Mouse (Mus musculus) MEL (cell line): ENCODE measurements at regions not wholly inside any gene's neighbourhood (a gene's known extent, or its start where the extent isn't known, plus 50 kb on each side); places are given as distances from the start of the nearest gene placed in this dataset.

Experiments used
- DNase-seq: peaks from one replicate; pipeline ENCODE4 v3.0.0; 2011; ENCODE audit warnings: low read depth, low spot score
- H3K27ac ChIP-seq: 2 replicates; pipeline ENCODE4 v1.5.1; 2012; ENCODE audit warnings: low read depth, mild to moderate bottlenecking, control low read depth, low read length, moderate library complexity; ENCODE audit not compliant: control insufficient read depth
- H3K27me3 ChIP-seq, 2 experiments: fragments of 150-350 bp in 1 of 2; sonication (generic) in 1 of 2; 2 replicates each; pipeline ENCODE4 v1.6.1; 2012; ENCODE audit warnings: low read length in 2 of 2, mild to moderate bottlenecking in 2 of 2, improper control_type of control experiment in 1 of 2, moderate library complexity in 1 of 2; ENCODE audit not compliant: insufficient read depth in 2 of 2, control insufficient read depth in 1 of 2
- H3K36me3 ChIP-seq, 2 experiments: 2 replicates each; pipeline ENCODE4 v1.6.1; 2012 to 2014; ENCODE audit warnings: low read length in 2 of 2, improper control_type of control experiment in 1 of 2, inconsistent platforms in 1 of 2, mild to moderate bottlenecking in 1 of 2; ENCODE audit not compliant: insufficient read depth in 2 of 2, control insufficient read depth in 1 of 2
- H3K4me1 ChIP-seq, 2 experiments: fragments of 150-350 bp in 1 of 2; sonication (generic) in 1 of 2; 2 replicates each; pipeline ENCODE4 v1.6.1; 2012; ENCODE audit warnings: low read length in 2 of 2, improper control_type of control experiment in 1 of 2, mild to moderate bottlenecking in 1 of 2; ENCODE audit not compliant: insufficient read depth in 2 of 2, control insufficient read depth in 1 of 2
- H3K4me3 ChIP-seq, 2 experiments: fragments of 150-350 bp in 1 of 2; sonication (generic) in 1 of 2; 2 replicates each; pipeline ENCODE4 v1.5.1; 2012; ENCODE audit warnings: low read depth in 2 of 2, low read length in 2 of 2, mild to moderate bottlenecking in 2 of 2, moderate library complexity in 2 of 2, control low read depth in 1 of 2, improper control_type of control experiment in 1 of 2; ENCODE audit not compliant: control insufficient read depth in 1 of 2, insufficient read depth in 1 of 2
- H3K79me2 ChIP-seq: 2 replicates; pipeline ENCODE4 v1.6.1; 2012; ENCODE audit warnings: mild to moderate bottlenecking, low read length, moderate library complexity; ENCODE audit not compliant: control insufficient read depth, poor library complexity, insufficient read depth
- H3K9ac ChIP-seq: 2 replicates; pipeline ENCODE4 v1.6.1; 2012; ENCODE audit warnings: low read depth, mild to moderate bottlenecking, control low read depth, low read length, moderate library complexity; ENCODE audit not compliant: control insufficient read depth, poor library complexity, severe bottlenecking
- H3K9me3 ChIP-seq: fragments of 150-350 bp; sonication (generic); replicated peaks from 2 replicates; pipeline ENCODE4 v1.6.1; 2012; ENCODE audit warnings: mild to moderate bottlenecking, low read length, improper control_type of control experiment, moderate library complexity; ENCODE audit not compliant: insufficient read depth
- BHLHE40 ChIP-seq: IDR thresholded peaks from 2 replicates; pipeline ENCODE4 v1.6.1; 2012; ENCODE audit warnings: low read depth, mild to moderate bottlenecking, inconsistent platforms, low read length, improper control_type of control experiment, borderline replicate concordance
- CHD2 ChIP-seq: IDR thresholded peaks from 2 replicates; pipeline ENCODE4 v1.6.1; 2011; ENCODE audit warnings: low read length, improper control_type of control experiment
- E2F4 ChIP-seq: IDR thresholded peaks from 2 replicates; pipeline ENCODE4 v1.6.1; 2011; ENCODE audit warnings: low read depth, low read length, improper control_type of control experiment, borderline replicate concordance
- ELF1 ChIP-seq: IDR thresholded peaks from 2 replicates; pipeline ENCODE4 v1.6.1; 2014; ENCODE audit warnings: low read depth, mild to moderate bottlenecking, inconsistent platforms, low read length, improper control_type of control experiment, moderate library complexity
- ETS1 ChIP-seq: IDR thresholded peaks from 2 replicates; pipeline ENCODE4 v1.6.1; 2012; ENCODE audit warnings: low read depth, mild to moderate bottlenecking, inconsistent platforms, low read length, improper control_type of control experiment, moderate library complexity
- HCFC1 ChIP-seq: IDR thresholded peaks from 2 replicates; pipeline ENCODE4 v1.6.1; 2012; ENCODE audit warnings: low read depth, mild to moderate bottlenecking, inconsistent platforms, low read length, improper control_type of control experiment, moderate library complexity
- JUND ChIP-seq: IDR thresholded peaks from 2 replicates; pipeline ENCODE4 v1.6.1; 2011; ENCODE audit warnings: low read depth, mild to moderate bottlenecking, improper control_type of control experiment, low read length
- KAT2A ChIP-seq: conservative IDR thresholded peaks from 2 replicates; pipeline ENCODE4 v1.6.1; 2012; ENCODE audit warnings: low read depth, low read length, improper control_type of control experiment, inconsistent platforms
- MAX ChIP-seq: IDR thresholded peaks from 2 replicates; pipeline ENCODE4 v1.6.1; 2011; ENCODE audit warnings: low read length, improper control_type of control experiment
- MAZ ChIP-seq: IDR thresholded peaks from 2 replicates; pipeline ENCODE4 v1.6.1; 2012; ENCODE audit warnings: low read depth, mild to moderate bottlenecking, inconsistent platforms, low read length, improper control_type of control experiment
- MEF2A ChIP-seq: IDR thresholded peaks from 2 replicates; pipeline ENCODE4 v1.6.1; 2014; ENCODE audit warnings: low read depth, mild to moderate bottlenecking, inconsistent platforms, low read length, improper control_type of control experiment; ENCODE audit not compliant: poor library complexity, insufficient replicate concordance, severe bottlenecking; ENCODE audit errors: extremely low read depth
- MYB ChIP-seq: IDR thresholded peaks from 2 replicates; pipeline ENCODE4 v1.6.1; 2011; ENCODE audit warnings: mild to moderate bottlenecking, low read depth, low read length, improper control_type of control experiment
- MYC ChIP-seq: IDR thresholded peaks from 2 replicates; pipeline ENCODE4 v1.6.1; 2011; ENCODE audit warnings: low read depth, mild to moderate bottlenecking, low read length, improper control_type of control experiment, moderate library complexity
- NELFE ChIP-seq: IDR thresholded peaks from 2 replicates; pipeline ENCODE4 v1.6.1; 2011; ENCODE audit warnings: low read depth, low read length, improper control_type of control experiment
- POLR2AphosphoS2 ChIP-seq: IDR thresholded peaks from 2 replicates; pipeline ENCODE4 v1.6.1; 2011; ENCODE audit warnings: low read length, improper control_type of control experiment
- RAD21 ChIP-seq: IDR thresholded peaks from 2 replicates; pipeline ENCODE4 v1.6.1; 2011; ENCODE audit warnings: mild to moderate bottlenecking, low read depth, low read length, improper control_type of control experiment
- RCOR1 ChIP-seq: IDR thresholded peaks from 2 replicates; pipeline ENCODE4 v1.6.1; 2012; ENCODE audit warnings: low read depth, mild to moderate bottlenecking, inconsistent platforms, low read length, improper control_type of control experiment
- SMC3 ChIP-seq: IDR thresholded peaks from 2 replicates; pipeline ENCODE4 v1.6.1; 2011; ENCODE audit warnings: low read depth, low read length, improper control_type of control experiment
- TAL1 ChIP-seq: IDR thresholded peaks from 2 replicates; pipeline ENCODE4 v1.6.1; 2012; ENCODE audit warnings: mild to moderate bottlenecking, inconsistent platforms, low read length, moderate library complexity, mixed read lengths
- TBP ChIP-seq: IDR thresholded peaks from 2 replicates; pipeline ENCODE4 v1.8.0; 2011; ENCODE audit warnings: low read depth, low read length, improper control_type of control experiment
- TCF12 ChIP-seq: IDR thresholded peaks from 2 replicates; pipeline ENCODE4 v1.6.1; 2014; ENCODE audit warnings: low read depth, mild to moderate bottlenecking, inconsistent platforms, low read length, improper control_type of control experiment, moderate library complexity
- UBTF ChIP-seq: IDR thresholded peaks from 2 replicates; pipeline ENCODE4 v1.6.1; 2012; ENCODE audit warnings: low read depth, mild to moderate bottlenecking, inconsistent platforms, low read length, improper control_type of control experiment, moderate library complexity, borderline replicate concordance; ENCODE audit not compliant: insufficient read depth
- USF2 ChIP-seq, 2 experiments: IDR thresholded peaks; 2 replicates each; pipeline ENCODE4 v1.6.1; 2011 to 2012; ENCODE audit warnings: improper control_type of control experiment in 2 of 2, low read length in 2 of 2, borderline replicate concordance in 1 of 2, inconsistent platforms in 1 of 2, low read depth in 1 of 2, mild to moderate bottlenecking in 1 of 2; ENCODE audit not compliant: insufficient read depth in 1 of 2
- ZC3H11A ChIP-seq: IDR thresholded peaks from 2 replicates; pipeline ENCODE4 v1.6.1; 2012; ENCODE audit warnings: low read depth, mild to moderate bottlenecking, inconsistent platforms, low read length, improper control_type of control experiment
- ZMIZ1 ChIP-seq: IDR thresholded peaks from 2 replicates; pipeline ENCODE4 v1.6.1; 2012; ENCODE audit warnings: low read depth, mild to moderate bottlenecking, inconsistent platforms, low read length, improper control_type of control experiment, moderate library complexity
- ZNF384 ChIP-seq: IDR thresholded peaks from 2 replicates; pipeline ENCODE4 v1.6.1; 2012; ENCODE audit warnings: low read depth, mild to moderate bottlenecking, inconsistent platforms, low read length, improper control_type of control experiment

DNA sequence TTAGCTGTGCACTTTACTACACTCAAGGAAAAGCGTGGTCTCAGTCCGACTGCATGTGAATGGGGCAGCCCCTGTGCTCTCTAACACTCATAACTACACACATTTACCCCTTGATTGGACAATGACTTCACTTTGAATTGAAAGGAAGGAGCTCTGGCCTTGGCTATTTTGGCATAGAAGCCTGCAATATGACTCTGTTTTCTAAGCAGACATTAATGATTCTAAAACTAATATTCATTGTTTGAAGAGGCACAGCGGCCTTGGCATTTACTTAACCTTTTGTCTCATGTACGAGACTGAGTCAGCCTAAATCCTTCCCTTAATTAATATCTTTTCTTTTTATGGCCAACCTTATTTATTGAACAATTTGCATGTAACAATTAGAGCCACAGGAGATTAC is 879.9 kb downstream of the 5730522E02Rik start:
- Histone ChIP-seq H3K4me3 (no peak overlapping the region), H3K27me3 (no peaks in the 10 kb centered on the region), H3K27ac (no peak overlapping the region), H3K36me3 (no peaks in the 10 kb centered on the region), H3K4me1 (no peaks in the 10 kb centered on the region), H3K9ac (no peak overlapping the region), H3K79me2 (no peaks in the 10 kb centered on the region), H3K9me3 (no peaks in the 10 kb centered on the region)
- TF ChIP-seq MEF2A (no peak), ZMIZ1 (no peak), MAX (no peak), SMC3 (no peak), ZNF384 (no peak), TCF12 (no peak), JUND (no peak), USF2 (IDR thresholded peaks at IDR 0.05; ENCODE audit: borderline replicate concordance in 1 of 2, insufficient read depth in 1 of 2, low read depth in 1 of 2, low read length in 2 of 2) (no peak), NELFE (no peak), RAD21 (no peak), CHD2 (no peak), POLR2AphosphoS2 (no peak), KAT2A (no peak), TAL1 (no peak)
- DNase-seq: no peak

DNA sequence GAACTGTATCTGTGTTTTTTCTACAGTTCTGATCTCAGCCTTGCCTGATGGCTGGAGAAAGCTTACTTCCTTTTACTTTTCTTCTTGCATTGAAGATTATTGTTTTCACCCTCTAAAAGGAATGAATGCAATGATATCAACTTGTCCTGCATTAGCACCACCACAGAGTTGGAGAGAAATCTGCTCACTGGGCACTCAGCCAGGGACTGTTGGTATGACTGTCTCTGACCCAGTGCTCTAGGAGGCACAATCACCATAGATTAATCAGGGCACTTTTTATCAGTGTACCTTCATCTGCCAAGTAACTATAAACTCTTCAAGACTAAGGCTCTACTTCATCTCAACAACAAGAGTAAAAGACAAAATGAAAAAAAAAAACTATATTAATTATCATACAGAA is 888.1 kb downstream of the 5730522E02Rik start:
- no peak overlapping the region for H3K27ac ChIP-seq
- DNase-seq: no peak
- no peak for TF ChIP-seq NELFE
- TF ChIP-seq USF2 (IDR thresholded peaks at IDR 0.05; ENCODE audit: borderline replicate concordance in 1 of 2, insufficient read depth in 1 of 2, low read depth in 1 of 2, low read length in 2 of 2): no peak
- no peak for TF ChIP-seq RCOR1
- no peak for TF ChIP-seq MYB
- TF ChIP-seq HCFC1: no peak
- TF ChIP-seq TBP: no peak
- TF ChIP-seq ZNF384: no peak
- no peak for TF ChIP-seq BHLHE40
- no peak for TF ChIP-seq TCF12
- TF ChIP-seq ELF1: no peak
- TF ChIP-seq SMC3: no peak
- TF ChIP-seq E2F4: no peak
- no peak for TF ChIP-seq UBTF
- TF ChIP-seq ETS1: no peak
- TF ChIP-seq RAD21: no peak
- TF ChIP-seq MAZ: no peak
- no peak for TF ChIP-seq MYC
- no peak for TF ChIP-seq POLR2AphosphoS2
- TF ChIP-seq ZC3H11A: no peak
- no peaks in the 10 kb centered on the region for H3K4me1 ChIP-seq
- no peaks in the 10 kb centered on the region for H3K27me3 ChIP-seq
- no peak overlapping the region for H3K9ac ChIP-seq
- no peaks in the 10 kb centered on the region for H3K36me3 ChIP-seq
- H3K9me3 ChIP-seq: no peaks in the 10 kb centered on the region
- H3K79me2 ChIP-seq: no peaks in the 10 kb centered on the region
- no peak overlapping the region for H3K4me3 ChIP-seq
